Mouse (Mus musculus): Measurements from ENCODE around the gene Dusp8.

DNA sequence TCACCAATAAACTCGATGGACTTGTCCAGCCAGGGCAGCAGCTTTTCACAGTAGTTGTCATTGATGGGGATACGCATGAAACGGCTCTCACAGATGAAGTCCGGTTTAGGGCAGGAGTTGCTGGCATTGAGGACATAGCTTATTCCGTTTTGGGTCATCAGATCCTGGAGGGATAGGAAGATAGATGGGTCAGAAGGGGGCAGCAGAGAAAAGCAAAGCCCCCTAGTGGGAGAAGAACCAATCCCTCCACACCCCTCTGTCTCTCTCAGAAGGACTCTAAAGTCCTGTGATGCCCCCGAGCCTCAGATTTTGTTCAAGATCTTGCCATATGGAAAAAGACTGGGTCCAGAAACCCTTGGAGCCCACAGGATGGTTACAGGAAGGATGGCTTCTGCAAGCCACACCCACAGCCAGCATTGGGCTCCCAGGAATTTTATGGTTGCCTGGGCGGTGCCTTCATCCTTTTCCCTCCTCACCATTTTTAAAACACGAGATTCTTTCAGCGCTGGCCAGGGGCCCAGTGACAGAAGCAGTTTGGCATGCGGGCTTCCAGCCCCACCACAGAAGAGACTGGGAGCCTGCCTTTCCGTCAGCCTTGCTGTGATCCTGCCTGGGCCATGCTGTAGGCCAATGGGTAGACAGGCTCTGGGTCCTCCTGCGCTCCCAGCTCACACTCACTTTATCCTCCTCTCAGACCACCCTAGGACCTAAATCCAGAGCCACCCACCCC, 11.9 kb downstream of the Dusp8 start:
- TF ChIP-seq CTCF (IDR thresholded peaks at IDR 0.05; ENCODE audit: extremely low read depth, insufficient read depth, low read length) (no peak), POLR2A (IDR thresholded peaks at IDR 0.05; ENCODE audit: extremely low read depth, insufficient read depth, low read length) (no peak)

Data from cortical plate, adult 2 months (tissue).